Mouse (Mus musculus) heart, postnatal 0 days (tissue): Measurements from ENCODE around the gene Ppil3. TPM values are rescaled to one million over a fixed set of nuclear protein-coding genes. Genes with fewer than 3 reads are reported as not detected.

Experiments used
- ATAC-seq: fragments of 200-750 bp; cut with Nextera tagmentation; 2 replicates; pipeline ENCODE4 v1.8.0; 2017; ENCODE audit warnings: low read depth, moderate number of reproducible peaks, moderate library complexity; ENCODE audit not compliant: insufficient read depth
- DNase-seq: peaks from one replicate; pipeline ENCODE4 v3.0.0-alpha.2; 2016; ENCODE audit warnings: low spot score
- H3K27ac ChIP-seq: fragments of 300-500 bp; sonication (generic); 2 replicates; pipeline ENCODE4 v1.5.1; 2014; ENCODE audit warnings: low read depth, mild to moderate bottlenecking
- H3K27me3 ChIP-seq: fragments of 300-500 bp; sonication (generic); 2 replicates; pipeline ENCODE4 v1.6.1; 2014; ENCODE audit warnings: low read length, mixed read lengths; ENCODE audit not compliant: control insufficient read depth, insufficient read depth
- H3K36me3 ChIP-seq: fragments of 300-500 bp; sonication (generic); replicated peaks from 2 replicates; pipeline ENCODE4 v1.6.1; 2014; ENCODE audit warnings: low read length, mixed read lengths; ENCODE audit not compliant: control insufficient read depth, insufficient read depth
- H3K4me1 ChIP-seq: fragments of 300-500 bp; sonication (generic); 2 replicates; pipeline ENCODE4 v1.6.1; 2014; ENCODE audit warnings: antibody characterized with exemption; ENCODE audit not compliant: control insufficient read depth, insufficient read depth
- H3K4me2 ChIP-seq: fragments of 300-500 bp; sonication (generic); 2 replicates; pipeline ENCODE4 v1.6.1; 2014; ENCODE audit warnings: low read depth, mild to moderate bottlenecking, low read length, moderate library complexity
- H3K4me3 ChIP-seq: fragments of 300-500 bp; sonication (generic); 2 replicates; pipeline ENCODE4 v1.5.1; 2014; ENCODE audit warnings: low read depth, low read length
- H3K9ac ChIP-seq: fragments of 300-500 bp; sonication (generic); replicated peaks from 2 replicates; pipeline ENCODE4 v1.6.1; 2014; ENCODE audit warnings: low read depth, low read length, mixed read lengths
- H3K9me3 ChIP-seq: fragments of 300-500 bp; sonication (generic); replicated peaks from 2 replicates; pipeline ENCODE4 v1.6.1; 2016; ENCODE audit warnings: low read length; ENCODE audit not compliant: control insufficient read depth
- CTCF ChIP-seq: IDR thresholded peaks from 2 replicates; pipeline ENCODE4 v1.5.1; 2016; ENCODE audit warnings: antibody characterized with exemption, control low read depth, low read depth
- EP300 ChIP-seq: IDR thresholded peaks from 2 replicates; pipeline ENCODE4 v1.6.1; 2016; ENCODE audit warnings: antibody characterized with exemption, low read depth
- WGBS: fragments of 180-500 bp; shearing (Covaris S2); extraction: QIAGEN DNeasy Blood & Tissue Kit; methylation state at CpG from one replicate; pipeline ENCODE4 v1.1.7; 2014; 5-methylcytosine and 5-hydroxymethylcytosine counted together
- polyA plus RNA-seq: library from polyadenylated mRNA; unstranded; fragments of >200 nt; fragmentation: Nextera tagmentation; extraction: Ambion mirVana; gene quantifications from 2 replicates; pipeline ENCODE4 v1.2.1, GENCODE M21; 2015
- total RNA-seq: library from RNA; depleted of rRNA; stranded (reverse); fragments of >200 nt; gene quantifications from 2 replicates; pipeline ENCODE4 v1.2.3, GENCODE M21; 2014; ENCODE audit warnings: low replicate concordance

Ppil3 gene
- total and polyA plus RNA-seq, 2 experiments from 2014 or later, result 8.7 to 27.9 TPM

DNA sequence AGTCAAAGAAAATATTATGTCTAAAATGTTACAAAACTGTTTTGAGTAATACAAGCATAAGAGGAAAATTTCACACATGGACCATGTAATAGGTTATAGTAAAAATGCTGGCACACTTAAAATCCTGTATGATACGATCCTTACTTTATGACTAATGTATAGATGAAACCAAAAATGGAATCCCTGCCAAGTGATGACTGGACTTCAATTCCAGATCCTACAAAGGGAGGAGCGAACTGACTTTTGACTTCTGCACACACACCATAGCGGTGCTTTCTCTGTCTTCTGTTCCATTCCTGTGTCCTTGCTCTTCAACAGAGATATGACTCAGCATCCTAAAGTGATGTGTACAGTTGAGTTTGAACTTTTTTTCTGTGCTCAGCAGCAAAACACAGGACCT is 15.3 kb upstream of the Ppil3 start:
- Histone ChIP-seq H3K4me1 (no peaks in the 10 kb centered on the region), H3K4me2 (no peak overlapping the region), H3K36me3 (peaks cover 79% of the 10 kb centered on the region), H3K27me3 (no peaks in the 10 kb centered on the region), H3K4me3 (no peak overlapping the region), H3K27ac (no peak overlapping the region), H3K9ac (no peak overlapping the region), H3K9me3 (no peaks in the 10 kb centered on the region)
- 93% methylated on average over 3 of the region's 3 CpGs for WGBS
- DNase-seq, result no peak
- TF ChIP-seq EP300 (no peak), CTCF (no peak)
- no peak for ATAC-seq

DNA sequence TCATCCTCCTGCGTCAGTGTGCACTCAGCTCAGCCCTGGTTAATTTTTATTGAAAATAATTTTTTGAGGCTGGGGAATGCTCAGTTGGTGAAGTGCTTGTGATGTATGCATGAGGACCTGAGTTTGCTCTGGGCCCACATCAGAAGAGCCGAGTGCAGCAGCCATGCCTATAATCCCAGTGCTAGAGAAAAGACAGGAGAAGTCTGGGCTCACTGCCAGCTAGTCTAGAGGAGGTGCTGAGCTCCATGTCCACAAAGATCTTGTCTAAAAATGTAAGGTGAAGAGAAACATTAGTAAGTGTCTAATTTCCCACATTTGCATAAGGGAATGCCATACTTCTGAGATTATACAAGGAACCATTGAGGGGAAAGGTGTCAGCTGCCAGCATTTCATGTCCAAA is 13.6 kb upstream of the Ppil3 start:
- ATAC-seq (no peak), DNase-seq (no peak)

DNA sequence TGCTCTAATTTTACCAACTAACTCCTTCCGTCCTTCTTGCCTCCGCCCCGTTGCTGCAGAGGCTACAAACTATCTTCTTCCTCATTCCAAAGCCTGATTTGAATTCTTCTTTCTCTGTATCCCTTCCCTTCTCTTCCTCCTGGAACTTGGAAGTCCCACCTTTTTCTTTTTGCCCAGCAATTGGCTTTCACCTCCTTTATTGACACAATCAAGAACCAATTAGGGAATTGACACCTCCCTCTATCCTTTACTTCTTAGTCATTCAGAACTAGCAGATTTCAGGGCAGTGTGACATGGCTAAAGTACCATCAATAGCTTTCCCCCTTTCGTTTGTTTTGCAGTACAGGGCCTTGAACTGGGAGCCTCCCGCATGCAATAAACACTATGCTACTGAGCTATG is 12.9 kb upstream of the Ppil3 start:
- TF ChIP-seq CTCF (no peak), EP300 (no peak)
- 73% methylated on average over 5 of the region's 5 CpGs for WGBS
- peaks cover 70% of the 10 kb centered on the region for H3K36me3 ChIP-seq

More for the DNA sequence above, 13.6 kb upstream of the Ppil3 start:
- H3K27ac ChIP-seq, result no peak overlapping the region
- H3K4me2 ChIP-seq, result no peak overlapping the region
- 41% methylated on average over 2 of the region's 2 CpGs for WGBS
- no peaks in the 10 kb centered on the region for H3K4me1 ChIP-seq
- H3K9me3 ChIP-seq, result no peaks in the 10 kb centered on the region
- no peak overlapping the region for H3K9ac ChIP-seq
- H3K27me3 ChIP-seq, result no peaks in the 10 kb centered on the region
- no peak for TF ChIP-seq CTCF
- no peak for TF ChIP-seq EP300
- peaks cover 72% of the 10 kb centered on the region for H3K36me3 ChIP-seq
- no peak overlapping the region for H3K4me3 ChIP-seq

DNA sequence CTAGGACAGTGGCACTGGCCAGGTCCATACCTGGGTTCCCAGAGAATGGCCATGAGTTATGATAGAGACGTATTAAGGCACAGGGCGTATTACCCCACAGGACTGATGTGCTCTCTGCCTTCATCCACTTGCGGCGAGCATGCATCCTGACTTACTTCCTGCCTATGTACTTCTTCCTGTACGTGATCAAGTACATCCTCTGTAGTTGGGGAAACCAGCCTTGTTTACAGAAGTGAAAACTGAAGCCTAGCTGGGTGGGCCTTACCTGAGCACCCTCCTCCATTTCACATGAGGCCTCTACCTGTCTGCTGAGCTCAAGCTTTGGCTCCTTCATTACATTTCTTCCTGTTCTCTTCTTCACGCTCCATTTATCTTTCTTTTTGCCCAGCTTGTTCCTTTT is 9.0 kb upstream of the Ppil3 start:
- Histone ChIP-seq H3K9ac (no peak overlapping the region), H3K4me1 (no peaks in the 10 kb centered on the region), H3K27me3 (no peaks in the 10 kb centered on the region), H3K4me3 (no peak overlapping the region), H3K36me3 (peaks cover 57% of the 10 kb centered on the region), H3K27ac (no peak overlapping the region), H3K9me3 (no peaks in the 10 kb centered on the region), H3K4me2 (no peak overlapping the region)
- 86% methylated on average over 6 of the region's 6 CpGs for WGBS
- ATAC-seq, result no peak
- DNase-seq, result no peak
- TF ChIP-seq CTCF (no peak), EP300 (no peak)

More for the DNA sequence above, 12.9 kb upstream of the Ppil3 start:
- DNase-seq (no peak), ATAC-seq (no peak)
- H3K4me2 ChIP-seq, result no peak overlapping the region
- H3K27ac ChIP-seq, result no peak overlapping the region; the same call in 1 of the 2 replicates
- no peaks in the 10 kb centered on the region for H3K9me3 ChIP-seq
- no peaks in the 10 kb centered on the region for H3K4me1 ChIP-seq
- H3K27me3 ChIP-seq, result no peaks in the 10 kb centered on the region
- no peak overlapping the region for H3K9ac ChIP-seq
- no peak overlapping the region for H3K4me3 ChIP-seq

DNA sequence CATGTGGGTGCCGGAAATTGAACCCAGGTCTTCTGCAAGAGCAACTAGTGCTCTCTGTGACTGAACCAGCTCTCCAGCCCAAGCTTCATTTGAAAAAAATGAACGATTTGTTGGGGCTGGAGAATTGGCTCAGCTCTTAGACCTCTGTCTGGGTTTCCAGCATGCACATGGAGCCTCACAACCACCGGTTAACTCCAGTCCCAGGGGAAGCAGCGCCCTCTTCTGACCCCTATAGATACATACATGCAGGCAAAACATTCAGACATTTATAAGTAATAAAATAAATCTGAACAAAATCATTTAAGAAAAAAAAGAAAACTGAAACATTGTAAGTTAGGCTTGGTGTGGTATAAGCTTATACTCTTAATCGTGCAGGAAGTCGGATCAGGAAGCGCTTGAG is 3.1 kb upstream of the Ppil3 start:
- WGBS, result 75% methylated on average over 7 of the region's 7 CpGs

DNA sequence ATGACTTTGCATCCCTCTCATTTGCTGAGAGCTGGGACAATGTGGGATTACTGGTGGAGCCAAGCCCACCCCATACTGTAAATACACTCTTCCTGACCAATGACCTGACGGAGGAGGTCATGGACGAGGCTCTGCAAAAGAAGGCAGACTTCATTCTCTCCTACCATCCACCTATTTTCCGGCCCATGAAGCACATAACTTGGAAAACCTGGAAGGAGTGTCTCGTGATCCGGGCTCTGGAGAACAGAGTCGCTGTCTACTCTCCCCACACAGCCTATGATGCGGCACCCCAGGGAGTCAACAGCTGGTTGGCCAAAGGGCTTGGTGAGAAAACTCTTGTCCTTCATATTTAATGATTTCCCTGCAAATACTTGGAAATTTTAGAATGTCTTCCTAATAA is 2.5 kb upstream of the Ppil3 start:
- H3K27ac ChIP-seq, result no peak overlapping the region
- peaks cover 10% of the 10 kb centered on the region; the same call in 1 of the 2 replicates for H3K4me1 ChIP-seq
- H3K4me3 ChIP-seq, result no peak overlapping the region
- TF ChIP-seq CTCF (no peak), EP300 (no peak)
- H3K36me3 ChIP-seq, result peaks cover 20% of the 10 kb centered on the region; the same call in 1 of the 2 replicates
- DNase-seq (no peak), ATAC-seq (no peak)
- H3K4me2 ChIP-seq, result no peak overlapping the region
- H3K27me3 ChIP-seq, result no peaks in the 10 kb centered on the region
- H3K9me3 ChIP-seq, result no peaks in the 10 kb centered on the region
- 91% methylated on average over 7 of the region's 7 CpGs for WGBS
- H3K9ac ChIP-seq, result no peak overlapping the region

More for the DNA sequence above, 3.1 kb upstream of the Ppil3 start:
- peaks cover 10% of the 10 kb centered on the region; the same call in 1 of the 2 replicates for H3K4me1 ChIP-seq
- H3K27ac ChIP-seq, result no peak overlapping the region
- no peaks in the 10 kb centered on the region for H3K9me3 ChIP-seq
- no peak overlapping the region for H3K9ac ChIP-seq
- ATAC-seq, result no peak
- no peaks in the 10 kb centered on the region for H3K27me3 ChIP-seq
- TF ChIP-seq EP300, result no peak
- no peak for TF ChIP-seq CTCF
- H3K36me3 ChIP-seq, result peaks cover 20% of the 10 kb centered on the region; the same call in 1 of the 2 replicates
- no peak for DNase-seq
- no peak overlapping the region for H3K4me2 ChIP-seq
- H3K4me3 ChIP-seq, result no peak overlapping the region
